In genomic region chr17:46621324-46621723, GRCm38 (mm10) we compare ENCODE assay signal across 8 mouse cellular contexts. TPM values are rescaled to one million over a fixed set of nuclear protein-coding genes. Genes with fewer than 3 reads are reported as not detected.
DNase-seq lines count a peak whose midpoint lies in the region; ATAC-seq and TF ChIP-seq lines count a peak whose summit lies in the region.

No protein-coding gene starts in this region.

- peak overlapping the region; percentile 94 for H3K27ac ChIP-seq in heart, embryonic 10.5 days
- peak overlapping the region; percentile 96 for H3K27ac ChIP-seq in lung, embryonic 15.5 days
- H3K27ac ChIP-seq in stomach, postnatal 0 days (replicated peaks), result peak overlapping the region; percentile 25; the same call in 1 of the 2 replicates

- H3K4me3 ChIP-seq in heart, embryonic 10.5 days, result peak overlapping the region; percentile 38
- 0 out of 2 replicates have a peak overlapping the region, but pooled peaks have one; percentile 1 for H3K4me3 ChIP-seq in lung, embryonic 15.5 days
- H3K4me3 ChIP-seq in stomach, postnatal 0 days (ENCODE audit: low read depth, low read length), result no peak overlapping the region

- peak; percentile 6; the same call in 1 of the 2 replicates for ATAC-seq in lung, embryonic 15.5 days (ENCODE audit: borderline replicate concordance, extremely low read depth, low FRiP score, low TSS enrichment)
- ATAC-seq in stomach, postnatal 0 days (ENCODE audit: low FRiP score, low TSS enrichment), result no peak

- H3K4me1 ChIP-seq in heart, embryonic 10.5 days, result peaks cover 99% of the 10 kb centered on the region
- peaks cover 97% of the 10 kb centered on the region for H3K4me1 ChIP-seq in lung, embryonic 15.5 days
- peaks cover 34% of the 10 kb centered on the region for H3K4me1 ChIP-seq in stomach, postnatal 0 days (replicated peaks; ENCODE audit: control insufficient read depth, insufficient read depth)

- TF ChIP-seq CTCF in brain, embryonic 14.5 days (IDR thresholded peaks at IDR 0.05; ENCODE audit: borderline replicate concordance, extremely low read depth, insufficient read depth, insufficient read length), result no peak
- no peak for TF ChIP-seq CTCF in stomach, postnatal 0 days (IDR thresholded peaks at IDR 0.05; ENCODE audit: low read depth)

- H3K36me3 ChIP-seq in heart, embryonic 10.5 days, result no peaks in the 10 kb centered on the region
- no peaks in the 10 kb centered on the region for H3K36me3 ChIP-seq in lung, embryonic 15.5 days
- no peaks in the 10 kb centered on the region for H3K36me3 ChIP-seq in stomach, postnatal 0 days (ENCODE audit: control insufficient read depth, insufficient read depth, low read length)

- H3K4me2 ChIP-seq in lung, embryonic 15.5 days, result peak overlapping the region; percentile 47
- peak overlapping the region; percentile 9; the same call in 1 of the 2 replicates for H3K4me2 ChIP-seq in stomach, postnatal 0 days (replicated peaks; ENCODE audit: low read depth)

- H3K9ac ChIP-seq in lung, embryonic 15.5 days, result no peak overlapping the region
- H3K9ac ChIP-seq in stomach, postnatal 0 days (ENCODE audit: low read length), result no peak overlapping the region

- WGBS in heart, embryonic 10.5 days, result 30% methylated on average over 15 of the region's 15 CpGs
- WGBS in lung, embryonic 15.5 days, result 16% methylated on average over 15 of the region's 15 CpGs
- 28% methylated on average over 15 of the region's 15 CpGs for WGBS in stomach, postnatal 0 days

- TF ChIP-seq EP300 in stomach, postnatal 0 days (optimal IDR thresholded peaks at IDR 0.05), result no peak

- peak; percentile 95 for DNase-seq in heart, adult 11 months
- DNase-seq in heart, adult 8-10 months (ENCODE audit: low spot score), result no peak
- peak; percentile 74 for DNase-seq in brain, embryonic 14.5 days (ENCODE audit: low read depth)
- DNase-seq in heart, embryonic 10.5 days (ENCODE audit: low spot score), result peak; percentile 86
- DNase-seq in kidney, postnatal 10 days, result peak; percentile 78
- peak; percentile 48 for DNase-seq in stomach, postnatal 0 days (ENCODE audit: low spot score)
- no peak for DNase-seq in urinary bladder, adult 2 months (ENCODE audit: low spot score)

- TF ChIP-seq POLR2A in brain, embryonic 14.5 days (IDR thresholded peaks at IDR 0.05; ENCODE audit: borderline replicate concordance, extremely low read depth, insufficient read depth, insufficient read length, poor library complexity, severe bottlenecking), result no peak

- H3K9me3 ChIP-seq in heart, embryonic 10.5 days, result no peaks in the 10 kb centered on the region
- no peaks in the 10 kb centered on the region for H3K9me3 ChIP-seq in lung, embryonic 15.5 days
- no peaks in the 10 kb centered on the region for H3K9me3 ChIP-seq in stomach, postnatal 0 days (ENCODE audit: control insufficient read depth, low read length)

- no peaks in the 10 kb centered on the region for H3K27me3 ChIP-seq in heart, embryonic 10.5 days (ENCODE audit: insufficient read depth, poor library complexity, severe bottlenecking)
- no peaks in the 10 kb centered on the region for H3K27me3 ChIP-seq in lung, embryonic 15.5 days
- H3K27me3 ChIP-seq in stomach, postnatal 0 days (ENCODE audit: control insufficient read depth, insufficient read depth, low read length), result no peaks in the 10 kb centered on the region

RNA-seq across cellular contexts. Expression of gene Ptk7, which starts 8.0 kb away (rescaled TPM):
- 1 to 10 TPM; 1.8 to 3.5 (median 2.1) TPM for total RNA-seq in heart, adult 8-10 months (2022)
- polyA plus RNA-seq in brain, embryonic 14.5 days (2012; rRNA removed), result 22.9 and 38.7 TPM in 2 replicates
- 65.4 and 67.7 TPM in 2 replicates for polyA plus RNA-seq in heart, embryonic 10.5 days (2016; fragmentation: Nextera tagmentation; extraction: Ambion mirVana)
- 134 and 142 TPM in 2 replicates for polyA plus RNA-seq in lung, embryonic 15.5 days (2015; fragmentation: Nextera tagmentation; extraction: Ambion mirVana)
- 29.4 and 32.1 TPM in 2 replicates for polyA plus RNA-seq in stomach, postnatal 0 days (2015; fragmentation: Nextera tagmentation; extraction: Ambion mirVana)
- polyA plus RNA-seq in urinary bladder, adult 2 months (2012; rRNA removed), result 14.9 and 21.1 TPM in 2 replicates

RNA-seq across cellular contexts. Expression of gene Klc4, which starts 24.5 kb away (rescaled TPM):
- total RNA-seq in heart, adult 8-10 months (2022), result 10 to 100 TPM; 27.5 to 29.1 (median 28.5) TPM
- 30.0 and 34.5 TPM in 2 replicates for polyA plus RNA-seq in brain, embryonic 14.5 days (2012; rRNA removed)
- polyA plus RNA-seq in heart, embryonic 10.5 days (2016; fragmentation: Nextera tagmentation; extraction: Ambion mirVana), result 21.1 and 22.5 TPM in 2 replicates
- polyA plus RNA-seq in lung, embryonic 15.5 days (2015; fragmentation: Nextera tagmentation; extraction: Ambion mirVana), result 24.9 and 25.8 TPM in 2 replicates
- polyA plus RNA-seq in stomach, postnatal 0 days (2015; fragmentation: Nextera tagmentation; extraction: Ambion mirVana), result 34.5 and 34.8 TPM in 2 replicates
- 16.5 and 21.6 TPM in 2 replicates for polyA plus RNA-seq in urinary bladder, adult 2 months (2012; rRNA removed)

RNA-seq across cellular contexts. Expression of gene Mrpl2, which starts 24.7 kb away (rescaled TPM):
- 100 to 1,000 TPM; 115 to 133 (median 125) TPM for total RNA-seq in heart, adult 8-10 months (2022)
- 47.2 and 53.1 TPM in 2 replicates for polyA plus RNA-seq in brain, embryonic 14.5 days (2012; rRNA removed)
- polyA plus RNA-seq in heart, embryonic 10.5 days (2016; fragmentation: Nextera tagmentation; extraction: Ambion mirVana), result 131 and 151 TPM in 2 replicates
- 106 TPM in 2 replicates for polyA plus RNA-seq in lung, embryonic 15.5 days (2015; fragmentation: Nextera tagmentation; extraction: Ambion mirVana)
- 96.4 and 98.8 TPM in 2 replicates for polyA plus RNA-seq in stomach, postnatal 0 days (2015; fragmentation: Nextera tagmentation; extraction: Ambion mirVana)
- polyA plus RNA-seq in urinary bladder, adult 2 months (2012; rRNA removed), result 49.8 and 54.6 TPM in 2 replicates

RNA-seq across cellular contexts. Expression of gene Cul7, which starts 28.8 kb away (rescaled TPM):
- 10 to 100 TPM; 16.5 to 21.2 (median 18.7) TPM for total RNA-seq in heart, adult 8-10 months (2022)
- 69.4 and 88.5 TPM in 2 replicates for polyA plus RNA-seq in brain, embryonic 14.5 days (2012; rRNA removed)
- polyA plus RNA-seq in heart, embryonic 10.5 days (2016; fragmentation: Nextera tagmentation; extraction: Ambion mirVana), result 44.8 and 51.3 TPM in 2 replicates
- 48.2 and 49.5 TPM in 2 replicates for polyA plus RNA-seq in lung, embryonic 15.5 days (2015; fragmentation: Nextera tagmentation; extraction: Ambion mirVana)
- polyA plus RNA-seq in stomach, postnatal 0 days (2015; fragmentation: Nextera tagmentation; extraction: Ambion mirVana), result 12.9 and 14.0 TPM in 2 replicates
- 23.5 and 29.9 TPM in 2 replicates for polyA plus RNA-seq in urinary bladder, adult 2 months (2012; rRNA removed)

RNA-seq across cellular contexts. Expression of gene Rrp36, which starts 52.8 kb away (rescaled TPM):
- 10 to 100 TPM; 10.5 to 13.7 (median 12.4) TPM for total RNA-seq in heart, adult 8-10 months (2022)
- polyA plus RNA-seq in brain, embryonic 14.5 days (2012; rRNA removed), result 36.7 and 37.2 TPM in 2 replicates
- polyA plus RNA-seq in heart, embryonic 10.5 days (2016; fragmentation: Nextera tagmentation; extraction: Ambion mirVana), result 46.3 and 61.0 TPM in 2 replicates
- 55.1 and 56.2 TPM in 2 replicates for polyA plus RNA-seq in lung, embryonic 15.5 days (2015; fragmentation: Nextera tagmentation; extraction: Ambion mirVana)
- 37.2 and 38.1 TPM in 2 replicates for polyA plus RNA-seq in stomach, postnatal 0 days (2015; fragmentation: Nextera tagmentation; extraction: Ambion mirVana)
- 37.1 and 44.6 TPM in 2 replicates for polyA plus RNA-seq in urinary bladder, adult 2 months (2012; rRNA removed)

Comparison
In these comparisons a context has a peak if more than half of its experiments do, and no peak if none do; other contexts are left out.
1. DNase-seq: peak in heart, adult 11 months (single experiment), brain, embryonic 14.5 days (single experiment), heart, embryonic 10.5 days (single experiment), kidney, postnatal 10 days (single experiment) and stomach, postnatal 0 days (single experiment); none in heart, adult 8-10 months (single experiment) and urinary bladder, adult 2 months (single experiment).
2. H3K27ac ChIP-seq: peak in every context shown above with its lines; median percentile 96 in lung, embryonic 15.5 days; 94 in heart, embryonic 10.5 days; 25 in stomach, postnatal 0 days.